17 mouse cellular contexts compared by ENCODE assay signal in the genomic region with DNA sequence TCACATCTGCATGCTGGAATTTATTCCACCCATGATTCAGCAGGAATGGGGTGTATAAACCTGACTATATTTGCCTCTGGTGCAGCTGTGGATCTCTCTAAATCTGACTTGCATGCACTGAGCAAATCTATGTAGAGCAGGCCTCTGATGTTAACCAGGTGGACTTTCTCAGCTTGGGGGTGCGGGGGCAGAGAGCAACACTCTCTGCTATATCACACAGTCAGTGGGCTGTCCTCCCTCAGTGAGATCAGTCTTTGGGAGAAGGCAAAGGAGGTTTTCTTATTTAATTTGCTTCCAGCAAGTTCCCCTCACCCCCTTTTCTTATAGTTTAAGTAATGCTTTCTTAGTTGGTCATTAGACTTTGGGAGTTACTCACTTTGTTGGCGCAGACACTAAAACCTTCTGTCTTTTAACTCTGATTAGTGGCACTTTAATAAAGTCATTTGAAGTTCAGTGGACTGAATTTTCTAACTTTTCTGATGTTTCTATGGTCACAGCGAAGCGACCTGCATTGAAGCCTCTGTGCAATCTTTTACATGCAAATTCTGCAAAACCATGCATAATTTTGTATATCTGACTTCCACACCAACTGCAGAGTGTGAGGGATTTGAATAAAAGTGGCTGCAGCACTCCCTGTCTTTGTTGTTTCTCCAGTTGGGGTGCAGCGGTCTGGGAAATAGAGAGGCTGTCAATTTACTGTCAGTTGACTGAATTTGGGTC. TPM values are rescaled to one million over a fixed set of nuclear protein-coding genes. Genes with fewer than 3 reads are reported as not detected.
DNase-seq lines count a peak whose midpoint lies in the region; ATAC-seq and TF ChIP-seq lines count a peak whose summit lies in the region.
"Had no signal": no experiment of that assay in that cellular context is flagged by ENCODE, and none has a peak within 500 bp of the region (broad histone marks: within the 10 kb centered on the region; RNA-seq: fewer than 3 reads in every experiment).

No protein-coding gene starts in this region.

- no peaks in the 10 kb centered on the region for H3K36me3 ChIP-seq in kidney, embryonic 15.5 days
- H3K36me3 ChIP-seq in hindbrain, embryonic 12.5 days: no peaks in the 10 kb centered on the region
- H3K36me3 ChIP-seq in midbrain, embryonic 15.5 days (replicated peaks): no peaks in the 10 kb centered on the region
- H3K36me3 ChIP-seq: limb, embryonic 15.5 days; stomach, embryonic 15.5 days had no signal

- no peak for TF ChIP-seq CTCF in embryonic fibroblast, embryonic 13.5 days (IDR thresholded peaks at IDR 0.05; ENCODE audit: borderline replicate concordance, insufficient read depth, low read length)

- peak overlapping the region; percentile 80 for H3K27ac ChIP-seq in kidney, embryonic 15.5 days
- peak overlapping the region; percentile 51; the same call in 1 of the 2 replicates for H3K27ac ChIP-seq in embryonic fibroblast, embryonic 13.5 days (ENCODE audit: insufficient read depth, low read length)
- 0 out of 2 replicates have a peak overlapping the region, but pooled peaks have one; percentile 30 for H3K27ac ChIP-seq in hindbrain, embryonic 12.5 days
- H3K27ac ChIP-seq in midbrain, embryonic 15.5 days: no peak overlapping the region
- H3K27ac ChIP-seq: embryonic facial prominence, embryonic 13.5 days; limb, embryonic 15.5 days; stomach, embryonic 15.5 days had no signal

- no peak for TF ChIP-seq POLR2A in embryonic fibroblast, embryonic 13.5 days (IDR thresholded peaks at IDR 0.05; ENCODE audit: low read depth, low read length)

- 28% methylated on average over 5 of the region's 5 CpGs for WGBS in kidney, embryonic 15.5 days
- WGBS in hindbrain, embryonic 12.5 days: 28% methylated on average over 5 of the region's 5 CpGs
- 28% methylated on average over 5 of the region's 5 CpGs for WGBS in midbrain, embryonic 15.5 days

- no peak overlapping the region for H3K4me3 ChIP-seq in kidney, embryonic 15.5 days (replicated peaks)
- no peak overlapping the region for H3K4me3 ChIP-seq in embryonic fibroblast, embryonic 13.5 days (ENCODE audit: insufficient read depth, low read length)
- H3K4me3 ChIP-seq in hindbrain, embryonic 12.5 days: no peak overlapping the region
- H3K4me3 ChIP-seq in midbrain, embryonic 15.5 days: no peak overlapping the region
- H3K4me3 ChIP-seq: embryonic facial prominence, embryonic 13.5 days; limb, embryonic 15.5 days; stomach, embryonic 15.5 days had no signal

- H3K4me2 ChIP-seq in kidney, embryonic 15.5 days: peak overlapping the region; percentile 33
- peak overlapping the region; percentile 9; the same call in 1 of the 2 replicates for H3K4me2 ChIP-seq in hindbrain, embryonic 12.5 days (replicated peaks)
- H3K4me2 ChIP-seq in midbrain, embryonic 15.5 days: no peak overlapping the region
- H3K4me2 ChIP-seq: embryonic facial prominence, embryonic 13.5 days; limb, embryonic 15.5 days; lung, embryonic 14.5 days; stomach, embryonic 15.5 days had no signal

- no peak for DNase-seq in kidney, adult 18-20 months
- DNase-seq in urinary bladder, postnatal 25 days (ENCODE audit: low spot score): no peak
- DNase-seq in layer of hippocampus, postnatal 14 days (ENCODE audit: low spot score in 2 of 2): no peak
- DNase-seq: cerebellum, adult 9-11 months; heart, postnatal 10 days; kidney, postnatal 14 days; lung, embryonic 14.5 days; right cerebral cortex, postnatal 4 days had no signal

- ATAC-seq in kidney, embryonic 15.5 days (replicated peaks; ENCODE audit: low FRiP score): peak; percentile 96
- ATAC-seq in hindbrain, embryonic 12.5 days (ENCODE audit: low FRiP score): peak; percentile 79
- 0 out of 2 replicates have a peak, but pooled peaks have one; percentile 34 for ATAC-seq in midbrain, embryonic 15.5 days (replicated peaks)

- peaks cover 36% of the 10 kb centered on the region for H3K4me1 ChIP-seq in kidney, embryonic 15.5 days
- H3K4me1 ChIP-seq in embryonic fibroblast, embryonic 13.5 days (ENCODE audit: control insufficient read depth, insufficient read depth, low read length): peaks cover 5% of the 10 kb centered on the region; the same call in 1 of the 2 replicates
- peaks cover 35% of the 10 kb centered on the region for H3K4me1 ChIP-seq in hindbrain, embryonic 12.5 days
- H3K4me1 ChIP-seq in midbrain, embryonic 15.5 days: peaks cover 17% of the 10 kb centered on the region

- no peaks in the 10 kb centered on the region for H3K27me3 ChIP-seq in kidney, embryonic 15.5 days
- H3K27me3 ChIP-seq in hindbrain, embryonic 12.5 days: no peaks in the 10 kb centered on the region
- H3K27me3 ChIP-seq in midbrain, embryonic 15.5 days (replicated peaks): no peaks in the 10 kb centered on the region
- H3K27me3 ChIP-seq: CH12.LX; embryonic facial prominence, embryonic 13.5 days; limb, embryonic 15.5 days; stomach, embryonic 15.5 days had no signal

- H3K9ac ChIP-seq in kidney, embryonic 15.5 days: no peak overlapping the region
- no peak overlapping the region for H3K9ac ChIP-seq in hindbrain, embryonic 12.5 days
- no peak overlapping the region for H3K9ac ChIP-seq in midbrain, embryonic 15.5 days
- H3K9ac ChIP-seq: embryonic facial prominence, embryonic 13.5 days; limb, embryonic 15.5 days; lung, embryonic 14.5 days; stomach, embryonic 15.5 days had no signal

- H3K9me3 ChIP-seq in kidney, embryonic 15.5 days (replicated peaks): no peaks in the 10 kb centered on the region
- H3K9me3 ChIP-seq in hindbrain, embryonic 12.5 days (replicated peaks): no peaks in the 10 kb centered on the region
- H3K9me3 ChIP-seq in midbrain, embryonic 15.5 days: no peaks in the 10 kb centered on the region
- H3K9me3 ChIP-seq: embryonic facial prominence, embryonic 13.5 days; limb, embryonic 15.5 days; stomach, embryonic 15.5 days had no signal

RNA-seq across cellular contexts. Expression of a gene that starts 26.2 kb away (rescaled TPM):
- polyA plus RNA-seq in kidney, embryonic 15.5 days (2015; fragmentation: Nextera tagmentation; extraction: Ambion mirVana): 6.9 and 8.2 TPM in 2 replicates
- 35.1 and 67.9 TPM in 2 replicates for polyA plus RNA-seq in embryonic fibroblast, embryonic 13.5 days (2011; ENCODE audit: insufficient read length, low read depth, missing spikeins)
- 14.6 and 17.1 TPM in 2 replicates for polyA plus RNA-seq in hindbrain, embryonic 12.5 days (2016; fragmentation: Nextera tagmentation; extraction: Ambion mirVana)
- 8.2 and 9.2 TPM in 2 replicates for polyA plus RNA-seq in midbrain, embryonic 15.5 days (2015; fragmentation: Nextera tagmentation; extraction: Ambion mirVana)
- total RNA-seq in layer of hippocampus, postnatal 14 days (2021): 10 to 100 TPM; 33.2 to 33.3 TPM
- total RNA-seq: CH12.LX; granulocyte monocyte progenitor cell, adult 5-6 weeks had no signal

Comparison
In these comparisons a context has a peak if more than half of its experiments do, and no peak if none do; other contexts are left out.
1. ATAC-seq: peak in every context shown above with its lines; median percentile 96 in kidney, embryonic 15.5 days; 79 in hindbrain, embryonic 12.5 days; 34 in midbrain, embryonic 15.5 days.